Mouse (Mus musculus) hindbrain, embryonic 16.5 days (tissue): ENCODE data around the gene Ddb2. TPM values are rescaled to one million over a fixed set of nuclear protein-coding genes. Genes with fewer than 3 reads are reported as not detected.

Experiments used
- ATAC-seq: fragments of 200-750 bp; cut with Nextera tagmentation; 2 replicates; pipeline ENCODE4 v1.8.0; 2017; ENCODE audit warnings: moderate TSS enrichment, moderate library complexity
- H3K27ac ChIP-seq: fragments of 300-500 bp; sonication (generic); 2 replicates; pipeline ENCODE4 v1.5.1; 2014; ENCODE audit warnings: low read depth, mild to moderate bottlenecking, control low read depth, low read length, moderate library complexity
- H3K27me3 ChIP-seq: fragments of 300-500 bp; sonication (generic); replicated peaks from 2 replicates; pipeline ENCODE4 v1.6.1; 2014; ENCODE audit warnings: low read length; ENCODE audit not compliant: control insufficient read depth, insufficient read depth
- H3K36me3 ChIP-seq: fragments of 300-500 bp; sonication (generic); 2 replicates; pipeline ENCODE4 v1.6.1; 2014; ENCODE audit warnings: mild to moderate bottlenecking, low read length, moderate library complexity, mixed read lengths; ENCODE audit not compliant: control insufficient read depth, insufficient read depth
- H3K4me1 ChIP-seq: fragments of 300-500 bp; sonication (generic); 2 replicates; pipeline ENCODE4 v1.6.1; 2014; ENCODE audit warnings: low read depth, low read length; ENCODE audit not compliant: control insufficient read depth, insufficient read depth
- H3K4me2 ChIP-seq: fragments of 300-500 bp; sonication (generic); 2 replicates; pipeline ENCODE4 v1.6.1; 2014; ENCODE audit warnings: mild to moderate bottlenecking, low read length, control low read depth, moderate library complexity
- H3K4me3 ChIP-seq: fragments of 300-500 bp; sonication (generic); 2 replicates; pipeline ENCODE4 v1.5.1; 2014; ENCODE audit warnings: mild to moderate bottlenecking, low read length, control low read depth, moderate library complexity
- H3K9ac ChIP-seq: fragments of 300-500 bp; sonication (generic); 2 replicates; pipeline ENCODE4 v1.6.1; 2014; ENCODE audit warnings: low read depth, mild to moderate bottlenecking, control low read depth, low read length, moderate library complexity
- H3K9me3 ChIP-seq: fragments of 300-500 bp; sonication (generic); 2 replicates; pipeline ENCODE4 v1.6.1; 2014; ENCODE audit warnings: mild to moderate bottlenecking, low read length, moderate library complexity; ENCODE audit not compliant: control insufficient read depth
- WGBS: fragments of 180-500 bp; shearing (Covaris S2); extraction: QIAGEN DNeasy Blood & Tissue Kit; methylation state at CpG from one replicate; pipeline ENCODE4 v1.1.7; 2014; 5-methylcytosine and 5-hydroxymethylcytosine counted together
- polyA plus RNA-seq: library from polyadenylated mRNA; unstranded; fragments of >200 nt; fragmentation: Nextera tagmentation; extraction: Ambion mirVana; gene quantifications from 2 replicates; pipeline ENCODE4 v1.2.1, GENCODE M21; 2015

Ddb2 gene
- polyA plus RNA-seq, 1 experiment from 2014 or later: 16.1 TPM

DNA sequence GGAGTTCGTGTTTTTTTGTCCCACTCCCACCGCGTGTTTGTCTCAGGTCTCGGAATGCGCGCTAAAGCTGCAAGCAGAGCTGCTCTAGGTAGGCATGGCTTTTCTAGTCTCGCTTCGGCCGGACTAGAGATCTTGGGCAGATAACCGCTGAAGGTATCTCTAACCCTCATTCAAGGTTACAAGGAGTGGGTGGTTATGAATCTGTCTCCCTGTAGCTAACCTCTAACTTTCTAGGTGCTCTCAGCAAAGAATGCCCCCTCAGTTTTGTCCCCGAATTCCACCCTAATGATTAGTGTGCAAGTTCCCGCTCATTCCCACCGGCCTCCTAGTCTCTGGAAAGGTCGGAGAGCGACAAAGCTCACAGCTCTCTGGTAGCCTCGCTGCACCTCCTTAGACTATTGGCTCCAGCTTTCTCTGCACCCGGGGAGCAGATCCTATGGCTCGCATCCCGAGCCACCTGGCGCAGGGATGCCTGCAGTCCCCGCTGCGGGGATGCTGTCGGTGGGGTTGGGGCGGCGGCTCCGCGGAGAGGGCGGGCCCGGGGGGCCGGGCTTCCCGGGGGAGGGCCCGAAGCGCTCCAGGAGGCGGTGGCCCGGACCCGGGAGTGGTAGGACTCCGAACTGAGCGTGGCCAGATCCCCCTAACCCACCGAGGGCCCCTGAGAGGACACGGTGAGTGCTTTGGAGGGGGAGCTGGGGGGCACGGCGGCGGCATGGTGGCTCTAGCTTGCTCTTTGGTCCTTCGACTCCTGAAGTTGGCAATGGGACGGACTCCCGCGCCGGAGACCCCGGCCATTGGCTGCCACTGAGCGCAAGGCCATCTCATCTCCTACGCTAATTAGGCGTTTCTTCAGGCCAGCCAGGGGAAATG lies 19.7 kb upstream of the Ddb2 start:
- Histone ChIP-seq H3K36me3 (no peaks in the 10 kb centered on the region), H3K9me3 (no peaks in the 10 kb centered on the region), H3K27me3 (peaks cover 4% of the 10 kb centered on the region; the same call in 1 of the 2 replicates), H3K9ac (peak overlapping the region; percentile 68), H3K4me2 (peak overlapping the region; percentile 98), H3K4me3 (peak overlapping the region; percentile 56), H3K4me1 (peaks cover 20% of the 10 kb centered on the region), H3K27ac (peak overlapping the region; percentile 31)
- ATAC-seq: peak; percentile 49
- under 1% methylated on average over 52 of the region's 52 CpGs for WGBS

DNA sequence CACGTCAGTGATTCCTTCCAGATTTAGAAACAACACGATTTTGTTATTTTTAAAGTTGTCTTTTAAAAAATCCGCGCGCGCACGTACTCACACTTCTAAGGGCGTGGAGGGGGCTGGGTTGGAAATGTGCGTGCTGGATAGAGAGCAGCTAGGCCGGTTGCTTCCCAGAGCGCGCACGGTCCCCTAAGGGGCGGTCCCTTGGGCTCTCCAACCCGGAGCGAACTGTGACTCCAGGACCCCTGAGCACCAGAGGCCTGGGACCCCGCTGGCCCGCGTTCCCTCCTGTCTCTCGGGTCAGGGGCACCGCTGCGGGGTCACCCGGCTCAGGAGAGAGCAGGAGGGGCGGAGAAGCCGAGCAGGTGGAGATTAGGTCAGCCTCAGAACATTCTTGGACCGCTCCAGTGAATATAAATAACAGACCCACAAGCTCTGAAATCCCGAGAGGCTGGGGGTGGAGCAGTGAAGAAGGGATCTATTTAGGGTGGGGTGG lies 18.9 kb upstream of the Ddb2 start, which contains the start of gene Pacsin3:
Gene Pacsin3, plus strand, starts transcription at position 294 of the 490 bp plus-strand sequence.
- Histone ChIP-seq H3K9me3 (no peaks in the 10 kb centered on the region), H3K4me3 (peak within 1 kb of the TSS; percentile 56), H3K9ac (peak within 1 kb of the TSS; percentile 68), H3K36me3 (no peaks in the 10 kb centered on the region), H3K4me2 (peak within 1 kb of the TSS; percentile 98), H3K27ac (peak within 1 kb of the TSS; percentile 31), H3K27me3 (peaks cover 4% of the 10 kb centered on the region; the same call in 1 of the 2 replicates), H3K4me1 (peaks cover 20% of the 10 kb centered on the region)
- ATAC-seq: 0 out of 2 replicates have a peak, but pooled peaks have one; percentile 11
- WGBS: 1% methylated on average over 27 of the region's 27 CpGs

DNA sequence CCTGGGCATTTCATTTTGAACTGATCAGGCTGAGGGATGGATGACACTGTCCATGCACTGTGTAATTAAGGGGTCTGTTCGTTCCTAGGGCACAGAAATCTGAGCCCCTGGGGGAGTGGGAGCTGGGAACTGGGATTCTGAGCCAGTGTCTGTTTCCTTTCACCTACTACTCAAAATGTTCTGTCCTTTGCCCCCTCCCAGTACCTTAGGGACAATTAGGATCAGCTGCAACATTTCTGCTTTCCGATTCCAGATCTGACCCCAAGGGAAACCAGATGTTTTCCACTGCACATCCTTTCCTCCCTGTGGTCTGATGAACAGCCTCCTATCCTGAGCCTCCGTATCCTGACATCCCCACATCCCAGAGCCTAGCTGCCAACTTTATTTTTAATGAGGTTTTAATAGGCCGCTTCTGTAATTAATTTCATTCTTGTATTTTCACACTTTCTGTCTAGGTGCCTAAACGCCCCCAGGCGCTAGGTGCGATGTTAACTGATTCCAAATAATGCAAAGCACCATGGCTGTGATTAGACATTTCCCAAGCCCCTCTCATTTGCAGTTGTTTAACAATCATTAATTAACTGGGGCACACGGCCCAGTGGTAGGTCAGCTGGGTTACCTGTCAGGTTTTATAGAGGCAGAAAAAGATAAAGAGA lies 18.1 kb upstream of the Ddb2 start:
- Histone ChIP-seq H3K4me1 (peaks cover 20% of the 10 kb centered on the region), H3K27me3 (peaks cover 4% of the 10 kb centered on the region; the same call in 1 of the 2 replicates), H3K9ac (no peak overlapping the region), H3K9me3 (no peaks in the 10 kb centered on the region), H3K36me3 (no peaks in the 10 kb centered on the region), H3K27ac (no peak overlapping the region), H3K4me3 (no peak overlapping the region), H3K4me2 (no peak overlapping the region; the same call in 1 of the 2 replicates)
- no peak for ATAC-seq
- WGBS: 24% methylated on average over 8 of the region's 8 CpGs

DNA sequence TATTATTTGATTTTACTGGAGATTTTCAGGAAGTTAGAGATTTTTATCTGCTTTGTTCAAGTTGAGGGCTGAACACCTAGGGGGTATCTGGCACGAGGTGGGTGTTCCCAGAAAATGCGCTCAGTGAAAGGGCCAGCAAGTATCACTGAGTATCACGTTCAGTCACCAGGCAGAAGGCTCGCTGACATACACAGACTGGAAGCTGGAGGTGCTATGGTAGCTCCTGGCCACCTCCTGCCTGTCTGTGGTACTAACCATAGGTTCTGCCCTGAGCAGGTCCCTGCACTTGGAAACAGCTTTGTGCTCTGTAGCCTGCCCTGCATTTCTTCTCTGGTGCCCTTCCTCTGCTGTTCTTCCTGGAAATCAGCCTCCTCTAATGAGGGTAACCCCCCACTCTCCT lies 15.7 kb upstream of the Ddb2 start:
- no peaks in the 10 kb centered on the region for H3K9me3 ChIP-seq
- no peak overlapping the region for H3K4me2 ChIP-seq
- ATAC-seq: no peak
- H3K4me3 ChIP-seq: no peak overlapping the region
- peaks cover 20% of the 10 kb centered on the region for H3K4me1 ChIP-seq
- H3K36me3 ChIP-seq: no peaks in the 10 kb centered on the region
- 52% methylated on average over 4 of the region's 4 CpGs for WGBS
- H3K27ac ChIP-seq: no peak overlapping the region
- peaks cover 4% of the 10 kb centered on the region; the same call in 1 of the 2 replicates for H3K27me3 ChIP-seq
- H3K9ac ChIP-seq: no peak overlapping the region

DNA sequence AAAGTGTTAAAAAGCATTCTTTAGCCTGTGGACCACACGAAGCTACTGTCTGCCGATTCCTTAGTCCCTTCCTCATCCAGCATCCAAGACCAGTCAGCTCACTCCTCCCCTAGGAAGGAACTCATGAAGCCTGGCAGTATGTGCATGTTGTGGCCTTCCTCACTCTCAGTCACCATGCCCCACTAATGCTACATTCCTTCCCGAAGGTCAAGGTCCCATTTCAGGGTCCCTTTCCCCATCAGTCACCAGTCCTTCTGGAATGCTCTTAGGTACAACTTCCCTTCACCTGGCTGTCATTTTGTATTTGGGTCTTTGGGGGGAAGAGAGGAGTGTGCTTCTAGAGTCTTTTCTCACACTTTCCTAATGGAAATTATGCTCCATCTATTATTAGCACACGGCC lies 15.2 kb upstream of the Ddb2 start:
- ATAC-seq: no peak
- 76% methylated on average over 4 of the region's 4 CpGs for WGBS
- H3K36me3 ChIP-seq: no peaks in the 10 kb centered on the region

DNA sequence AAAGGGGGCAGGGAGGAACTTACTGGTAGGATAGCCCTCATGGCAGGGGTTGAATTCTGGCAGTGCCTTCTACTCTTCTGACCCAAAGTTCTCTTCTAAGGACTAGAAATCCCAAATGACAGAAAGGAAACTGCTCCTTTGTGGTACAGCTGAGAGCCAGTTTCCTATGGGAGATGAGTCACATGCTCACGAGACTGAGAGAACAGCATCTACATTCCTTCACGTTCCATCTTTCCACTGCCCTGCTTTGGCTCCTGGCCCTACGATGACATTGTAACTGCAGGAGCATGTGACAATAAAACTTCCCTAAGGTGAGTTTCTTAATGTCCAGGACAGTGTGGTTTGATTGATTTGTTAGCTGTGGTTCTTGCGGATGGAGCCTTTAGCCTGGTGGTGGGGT lies 11.6 kb upstream of the Ddb2 start:
- ATAC-seq: no peak
- Histone ChIP-seq H3K9me3 (no peaks in the 10 kb centered on the region), H3K27ac (no peak overlapping the region), H3K27me3 (no peaks in the 10 kb centered on the region), H3K9ac (no peak overlapping the region), H3K4me2 (no peak overlapping the region), H3K4me3 (no peak overlapping the region), H3K4me1 (no peaks in the 10 kb centered on the region), H3K36me3 (no peaks in the 10 kb centered on the region)
- WGBS: 89% methylated on average over 4 of the region's 4 CpGs

More for the DNA sequence above, 15.2 kb upstream of the Ddb2 start:
- H3K27me3 ChIP-seq: peaks cover 4% of the 10 kb centered on the region; the same call in 1 of the 2 replicates
- H3K27ac ChIP-seq: no peak overlapping the region
- H3K9me3 ChIP-seq: no peaks in the 10 kb centered on the region
- no peak overlapping the region for H3K9ac ChIP-seq
- peaks cover 15% of the 10 kb centered on the region for H3K4me1 ChIP-seq
- H3K4me2 ChIP-seq: no peak overlapping the region
- H3K4me3 ChIP-seq: no peak overlapping the region

DNA sequence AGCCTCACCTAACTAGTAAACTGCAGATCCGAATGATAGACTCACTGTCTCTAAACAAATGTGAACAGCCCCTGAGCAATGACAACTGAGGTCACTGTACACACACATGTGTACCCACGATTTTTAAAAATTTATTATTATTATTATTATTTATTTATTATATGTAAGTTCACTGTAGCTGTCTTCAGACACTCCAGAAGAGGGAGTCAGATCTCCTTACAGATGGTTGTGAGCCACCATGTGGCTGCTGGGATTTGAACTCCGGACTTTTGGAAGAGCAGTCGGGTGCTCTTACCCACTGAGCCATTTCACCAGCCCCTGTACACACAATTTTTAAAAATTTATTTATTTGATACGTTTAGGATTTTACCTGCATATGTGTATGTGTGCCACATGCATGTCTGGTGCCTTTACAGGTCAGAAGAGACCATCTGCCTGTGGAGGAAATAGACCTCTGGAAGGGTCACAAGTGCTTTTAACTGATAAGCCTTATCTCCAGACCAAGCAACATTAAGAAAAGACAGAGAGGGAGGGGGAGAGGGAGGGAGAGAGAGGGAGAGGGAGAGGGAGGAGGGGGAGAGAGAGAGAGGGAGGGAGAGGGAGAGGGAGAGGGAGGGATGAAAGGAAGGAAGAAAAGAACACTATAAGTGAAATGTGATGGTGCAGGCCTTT lies 7.9 kb upstream of the Ddb2 start:
- H3K36me3 ChIP-seq: no peaks in the 10 kb centered on the region
- no peak overlapping the region for H3K9ac ChIP-seq
- no peak overlapping the region for H3K4me2 ChIP-seq
- H3K27ac ChIP-seq: no peak overlapping the region
- no peak overlapping the region for H3K4me3 ChIP-seq
- no peaks in the 10 kb centered on the region for H3K27me3 ChIP-seq
- 86% methylated on average over 5 of the region's 5 CpGs for WGBS
- no peaks in the 10 kb centered on the region for H3K9me3 ChIP-seq
- ATAC-seq: no peak
- H3K4me1 ChIP-seq: no peaks in the 10 kb centered on the region

DNA sequence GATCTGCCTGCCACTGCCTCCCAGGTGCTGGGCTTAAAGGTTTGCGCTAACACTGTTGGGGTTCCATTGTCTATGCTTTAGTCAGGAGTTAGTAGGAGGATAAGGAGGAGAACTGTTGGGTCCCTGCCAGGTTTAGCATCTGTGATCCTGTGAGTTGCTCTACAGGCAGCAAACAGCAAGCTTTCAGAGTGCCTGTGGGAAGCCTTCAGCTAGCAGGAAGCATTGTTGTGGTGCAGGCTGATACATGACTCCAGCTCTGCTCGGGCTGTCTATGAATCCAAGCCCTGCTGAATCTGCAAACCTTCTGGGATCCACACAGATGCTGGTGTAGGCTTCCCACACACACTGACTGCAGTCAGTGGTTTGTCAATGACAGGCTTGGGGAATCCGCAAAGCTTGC lies 6.6 kb upstream of the Ddb2 start:
- Histone ChIP-seq H3K4me3 (no peak overlapping the region), H3K9me3 (no peaks in the 10 kb centered on the region), H3K4me2 (no peak overlapping the region), H3K36me3 (no peaks in the 10 kb centered on the region), H3K9ac (no peak overlapping the region), H3K27me3 (no peaks in the 10 kb centered on the region), H3K4me1 (no peaks in the 10 kb centered on the region), H3K27ac (no peak overlapping the region)
- ATAC-seq: peak; percentile 31; the same call in 1 of the 2 replicates
- 47% methylated on average over 3 of the region's 3 CpGs for WGBS
